Mouse (Mus musculus) kidney, embryonic 16.5 days (tissue): ENCODE data around the gene Ptgfr. TPM values are rescaled to one million over a fixed set of nuclear protein-coding genes. Genes with fewer than 3 reads are reported as not detected.

ENCODE experiments used
- ATAC-seq: fragments of 200-750 bp; cut with Nextera tagmentation; 2 replicates; pipeline ENCODE4 v1.8.0; 2017; ENCODE audit warnings: moderate TSS enrichment; ENCODE audit not compliant: low FRiP score, low TSS enrichment
- H3K27ac ChIP-seq: fragments of 300-500 bp; sonication (generic); 2 replicates; pipeline ENCODE4 v1.5.1; 2014; ENCODE audit warnings: low read length
- H3K27me3 ChIP-seq: fragments of 300-500 bp; sonication (generic); 2 replicates; pipeline ENCODE4 v1.6.1; 2014; ENCODE audit warnings: low read length, control low read depth, mixed read lengths; ENCODE audit not compliant: insufficient read depth
- H3K36me3 ChIP-seq: fragments of 300-500 bp; sonication (generic); 2 replicates; pipeline ENCODE4 v1.6.1; 2014; ENCODE audit warnings: low read length, control low read depth, mixed read lengths; ENCODE audit not compliant: insufficient read depth
- H3K4me1 ChIP-seq: fragments of 300-500 bp; sonication (generic); 2 replicates; pipeline ENCODE4 v1.6.1; 2014; ENCODE audit warnings: low read length, control low read depth, mixed read lengths; ENCODE audit not compliant: insufficient read depth
- H3K4me2 ChIP-seq: fragments of 300-500 bp; sonication (generic); replicated peaks from 2 replicates; pipeline ENCODE4 v1.6.1; 2014; ENCODE audit warnings: low read depth, low read length
- H3K4me3 ChIP-seq: fragments of 300-500 bp; sonication (generic); 2 replicates; pipeline ENCODE4 v1.5.1; 2014; ENCODE audit warnings: mild to moderate bottlenecking, low read length
- H3K9ac ChIP-seq: fragments of 300-500 bp; sonication (generic); replicated peaks from 2 replicates; pipeline ENCODE4 v1.6.1; 2014; ENCODE audit warnings: low read length
- H3K9me3 ChIP-seq: fragments of 300-500 bp; sonication (generic); 2 replicates; pipeline ENCODE4 v1.6.1; 2016; ENCODE audit warnings: low read length, control low read depth
- WGBS: fragments of 180-500 bp; shearing (Covaris S2); extraction: QIAGEN DNeasy Blood & Tissue Kit; methylation state at CpG from one replicate; pipeline ENCODE4 v1.1.7; 2014; 5-methylcytosine and 5-hydroxymethylcytosine counted together
- polyA plus RNA-seq: library from polyadenylated mRNA; unstranded; fragments of >200 nt; fragmentation: Nextera tagmentation; extraction: Ambion mirVana; gene quantifications from 2 replicates; pipeline ENCODE4 v1.2.1, GENCODE M21; 2015

Gene Ptgfr
- polyA plus RNA-seq, 1 experiment from 2014 or later: 3.6 TPM

- peak overlapping the region; percentile 57 for H3K4me3 ChIP-seq
- 47% methylated on average over 9 of the region's 9 CpGs for WGBS
- no peak for ATAC-seq
- peak overlapping the region; percentile 64 for H3K9ac ChIP-seq
- no peaks in the 10 kb centered on the region for H3K36me3 ChIP-seq
- H3K4me1 ChIP-seq: peaks cover 5% of the 10 kb centered on the region; the same call in 1 of the 2 replicates
- peak overlapping the region; percentile 90 for H3K4me2 ChIP-seq
- no peak overlapping the region for H3K27ac ChIP-seq
- peaks cover 4% of the 10 kb centered on the region; the same call in 1 of the 2 replicates for H3K27me3 ChIP-seq
- no peaks in the 10 kb centered on the region for H3K9me3 ChIP-seq
These were observed 319 bp upstream of the Ptgfr start for GRCm38 (mm10) chr3:151837749-151838148.

GRCm38 (mm10) chr3:151836451-151836850 is 979 bp downstream of the Ptgfr start:
- Histone ChIP-seq H3K4me2 (peak overlapping the region; percentile 90), H3K9ac (peak overlapping the region; percentile 64; the same call in 1 of the 2 replicates), H3K4me3 (peak overlapping the region; percentile 57), H3K4me1 (peaks cover 5% of the 10 kb centered on the region; the same call in 1 of the 2 replicates), H3K27ac (no peak overlapping the region), H3K9me3 (no peaks in the 10 kb centered on the region), H3K36me3 (no peaks in the 10 kb centered on the region), H3K27me3 (peaks cover 4% of the 10 kb centered on the region; the same call in 1 of the 2 replicates)
- ATAC-seq: no peak
- WGBS: 4% methylated on average over 5 of the region's 5 CpGs

GRCm38 (mm10) chr3:151835831-151836230 is 1.6 kb downstream of the Ptgfr start:
- peaks cover 4% of the 10 kb centered on the region; the same call in 1 of the 2 replicates for H3K27me3 ChIP-seq
- 68% methylated on average over 3 of the region's 3 CpGs for WGBS
- no peak overlapping the region for H3K27ac ChIP-seq
- no peak overlapping the region for H3K9ac ChIP-seq
- H3K9me3 ChIP-seq: no peaks in the 10 kb centered on the region
- ATAC-seq: no peak
- no peak overlapping the region for H3K4me3 ChIP-seq
- peaks cover 5% of the 10 kb centered on the region; the same call in 1 of the 2 replicates for H3K4me1 ChIP-seq
- no peaks in the 10 kb centered on the region for H3K36me3 ChIP-seq
- H3K4me2 ChIP-seq: no peak overlapping the region

GRCm38 (mm10) chr3:151827950-151828610 is 9.3 kb downstream of the Ptgfr start:
- Histone ChIP-seq H3K9me3 (no peaks in the 10 kb centered on the region), H3K4me2 (no peak overlapping the region), H3K4me1 (no peaks in the 10 kb centered on the region), H3K9ac (no peak overlapping the region), H3K36me3 (no peaks in the 10 kb centered on the region), H3K27ac (no peak overlapping the region), H3K4me3 (no peak overlapping the region), H3K27me3 (no peaks in the 10 kb centered on the region)
- 53% methylated on average over 11 of the region's 11 CpGs for WGBS
- no peak; the same call in 1 of the 2 replicates for ATAC-seq

- Histone ChIP-seq H3K4me3 (no peak overlapping the region), H3K36me3 (no peaks in the 10 kb centered on the region), H3K27ac (no peak overlapping the region), H3K27me3 (no peaks in the 10 kb centered on the region), H3K9me3 (no peaks in the 10 kb centered on the region), H3K4me1 (no peaks in the 10 kb centered on the region), H3K9ac (no peak overlapping the region), H3K4me2 (no peak overlapping the region)
- no peak for ATAC-seq
- WGBS: 72% methylated on average over 4 of the region's 4 CpGs
These were observed 17.6 kb downstream of the Ptgfr start for GRCm38 (mm10) chr3:151819811-151820210.

GRCm38 (mm10) chr3:151818265-151818664 is 19.2 kb downstream of the Ptgfr start:
- Histone ChIP-seq H3K27ac (no peak overlapping the region), H3K27me3 (no peaks in the 10 kb centered on the region), H3K4me2 (no peak overlapping the region), H3K4me1 (no peaks in the 10 kb centered on the region), H3K9ac (no peak overlapping the region), H3K4me3 (no peak overlapping the region), H3K9me3 (no peaks in the 10 kb centered on the region), H3K36me3 (no peaks in the 10 kb centered on the region)
- ATAC-seq: 0 out of 2 replicates have a peak, but pooled peaks have one; percentile 27
- 87% methylated on average over 6 of the region's 6 CpGs for WGBS

GRCm38 (mm10) chr3:151808613-151809012 is 28.8 kb downstream of the Ptgfr start:
- Histone ChIP-seq H3K9me3 (no peaks in the 10 kb centered on the region), H3K27me3 (no peaks in the 10 kb centered on the region), H3K4me2 (no peak overlapping the region), H3K27ac (no peak overlapping the region), H3K9ac (no peak overlapping the region), H3K4me3 (no peak overlapping the region), H3K36me3 (no peaks in the 10 kb centered on the region), H3K4me1 (no peaks in the 10 kb centered on the region)
- 80% methylated on average over 2 of the region's 2 CpGs for WGBS
- no peak for ATAC-seq

- ATAC-seq: no peak
- no peak overlapping the region for H3K4me3 ChIP-seq
- no peak overlapping the region for H3K4me2 ChIP-seq
- 0 out of 2 replicates have a peak, but pooled peaks cover 3% of the 10 kb centered on the region for H3K9me3 ChIP-seq
- no peaks in the 10 kb centered on the region for H3K27me3 ChIP-seq
- 79% methylated on average over 8 of the region's 8 CpGs for WGBS
- H3K4me1 ChIP-seq: no peaks in the 10 kb centered on the region
- no peaks in the 10 kb centered on the region for H3K36me3 ChIP-seq
- no peak overlapping the region for H3K9ac ChIP-seq
- no peak overlapping the region for H3K27ac ChIP-seq
These were observed 48.8 kb downstream of the Ptgfr start for GRCm38 (mm10) chr3:151788622-151789021.

- no peak overlapping the region for H3K27ac ChIP-seq
- H3K36me3 ChIP-seq: no peaks in the 10 kb centered on the region
- no peak for ATAC-seq
- no peak overlapping the region for H3K4me2 ChIP-seq
- no peaks in the 10 kb centered on the region for H3K9me3 ChIP-seq
- no peak overlapping the region for H3K4me3 ChIP-seq
- 65% methylated on average over 4 of the region's 4 CpGs for WGBS
- H3K4me1 ChIP-seq: no peaks in the 10 kb centered on the region
- H3K9ac ChIP-seq: no peak overlapping the region
- H3K27me3 ChIP-seq: no peaks in the 10 kb centered on the region
These were observed 62.3 kb downstream of the Ptgfr start for GRCm38 (mm10) chr3:151775089-151775488.

- Histone ChIP-seq H3K9ac (no peak overlapping the region), H3K4me3 (no peak overlapping the region), H3K9me3 (no peaks in the 10 kb centered on the region), H3K4me1 (no peaks in the 10 kb centered on the region), H3K27ac (no peak overlapping the region), H3K27me3 (no peaks in the 10 kb centered on the region), H3K36me3 (no peaks in the 10 kb centered on the region), H3K4me2 (no peak overlapping the region)
- no peak for ATAC-seq
- WGBS: 54% methylated on average over 3 of the region's 3 CpGs
These were observed 66.4 kb downstream of the Ptgfr start for GRCm38 (mm10) chr3:151771074-151771473.
